Mouse (Mus musculus): Measurements from ENCODE around the gene Gpsm3.

- no peak for TF ChIP-seq HCFC1 (IDR thresholded peaks at IDR 0.05; ENCODE audit: low read depth, low read length)
- no peak for TF ChIP-seq POLR2A (IDR thresholded peaks at IDR 0.05; ENCODE audit: low read depth, low read length)
- no peak for TF ChIP-seq MEF2A (IDR thresholded peaks at IDR 0.05; ENCODE audit: borderline replicate concordance, low read depth, low read length)
- TF ChIP-seq CTCF (conservative IDR thresholded peaks at IDR 0.05 in 1 of 2, IDR thresholded peaks at IDR 0.05 in 1 of 2; ENCODE audit: low read depth in 2 of 2, low read length in 2 of 2): no peak
- no peak for TF ChIP-seq PAX5 (IDR thresholded peaks at IDR 0.05; ENCODE audit: low read length)
- no peak for TF ChIP-seq EP300 (IDR thresholded peaks at IDR 0.05; ENCODE audit: low read length)
- TF ChIP-seq MXI1 (IDR thresholded peaks at IDR 0.05; ENCODE audit: low read depth, low read length): no peak
- no peak for TF ChIP-seq CHD2 (IDR thresholded peaks at IDR 0.05; ENCODE audit: low read length)
- no peak for TF ChIP-seq ZC3H11A (IDR thresholded peaks at IDR 0.05; ENCODE audit: low read depth, low read length)
- no peak for TF ChIP-seq SMC3 (IDR thresholded peaks at IDR 0.05; ENCODE audit: low read depth, low read length)
- TF ChIP-seq USF2 (conservative IDR thresholded peaks at IDR 0.05; ENCODE audit: low read depth, low read length): no peak
- no peak for TF ChIP-seq MAZ (IDR thresholded peaks at IDR 0.05; ENCODE audit: low read depth, low read length)
- TF ChIP-seq ZMIZ1 (IDR thresholded peaks at IDR 0.05; ENCODE audit: low read depth, low read length): no peak
- no peak for TF ChIP-seq RCOR1 (conservative IDR thresholded peaks at IDR 0.05; ENCODE audit: low read depth, low read length)
Observed at GRCm38 (mm10) chr17:34613054-34613645, 23.5 kb downstream of the Gpsm3 start.

All from CH12.LX (cell line).